Mouse (Mus musculus) embryonic fibroblast, embryonic 13.5 days (primary cell): ENCODE measurements around the gene Cux2. TPM values are rescaled to one million over a fixed set of nuclear protein-coding genes. Genes with fewer than 3 reads are reported as not detected.

Experiments
- H3K27ac ChIP-seq: 2 replicates; pipeline ENCODE4 v1.5.1; 2012; ENCODE audit warnings: low read length, control low read depth, inconsistent platforms; ENCODE audit not compliant: insufficient read depth
- H3K4me1 ChIP-seq: 2 replicates; pipeline ENCODE4 v1.6.1; 2011; ENCODE audit warnings: low read length; ENCODE audit not compliant: control insufficient read depth, insufficient read depth
- H3K4me3 ChIP-seq: 2 replicates; pipeline ENCODE4 v1.5.1; 2011; ENCODE audit warnings: mild to moderate bottlenecking, control low read depth, low read length; ENCODE audit not compliant: insufficient read depth
- CTCF ChIP-seq: IDR thresholded peaks from 2 replicates; pipeline ENCODE4 v1.5.1; 2011; ENCODE audit warnings: mild to moderate bottlenecking, control low read depth, low read length, moderate library complexity, borderline replicate concordance; ENCODE audit not compliant: insufficient read depth
- POLR2A ChIP-seq: IDR thresholded peaks from 2 replicates; pipeline ENCODE4 v1.6.1; 2011; ENCODE audit warnings: low read depth, mild to moderate bottlenecking, control low read depth, low read length, moderate library complexity
- polyA plus RNA-seq: library from polyadenylated mRNA; stranded (reverse); fragments of >200 nt; gene quantifications from 2 replicates; pipeline ENCODE4 v1.2.4, GENCODE M21; 2011; ENCODE audit warnings: low read depth; ENCODE audit not compliant: missing spikeins, insufficient read length

Cux2 gene
- polyA plus RNA-seq, 1 experiment: 1.0 TPM

DNA sequence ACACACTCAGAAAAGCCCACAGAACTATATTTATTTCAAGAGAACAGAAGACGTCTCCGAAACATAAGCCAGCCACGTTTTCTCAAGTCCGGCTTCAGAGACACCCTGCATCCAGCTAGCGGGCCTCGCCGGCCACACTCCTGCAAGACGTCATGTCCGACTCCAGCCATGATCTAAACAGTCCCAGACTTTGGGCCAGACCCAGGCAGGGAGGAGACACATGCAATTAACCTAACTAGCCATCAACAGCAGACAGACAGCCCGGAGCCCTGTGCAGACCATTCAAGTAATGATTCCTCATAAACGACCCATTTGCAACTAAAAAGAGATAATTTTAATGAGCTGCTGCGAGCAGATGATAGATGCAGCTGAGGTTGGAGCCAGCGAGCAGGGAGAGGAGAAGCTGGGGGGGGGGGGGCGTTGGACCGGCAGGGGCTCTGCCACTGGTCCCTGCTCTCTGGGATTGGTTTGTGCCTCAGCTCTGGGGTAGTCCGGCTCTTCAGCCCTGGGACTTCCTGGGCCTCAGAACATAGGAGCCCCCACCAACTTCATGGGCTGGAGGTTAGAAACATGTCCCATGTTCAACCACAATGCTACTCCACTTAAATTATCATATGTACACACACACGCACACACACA, 121.4 kb downstream of the Cux2 start:
- no peak for TF ChIP-seq CTCF
- TF ChIP-seq POLR2A: no peak
- Histone ChIP-seq H3K4me3 (no peak overlapping the region), H3K4me1 (no peaks in the 10 kb centered on the region), H3K27ac (no peak overlapping the region)

DNA sequence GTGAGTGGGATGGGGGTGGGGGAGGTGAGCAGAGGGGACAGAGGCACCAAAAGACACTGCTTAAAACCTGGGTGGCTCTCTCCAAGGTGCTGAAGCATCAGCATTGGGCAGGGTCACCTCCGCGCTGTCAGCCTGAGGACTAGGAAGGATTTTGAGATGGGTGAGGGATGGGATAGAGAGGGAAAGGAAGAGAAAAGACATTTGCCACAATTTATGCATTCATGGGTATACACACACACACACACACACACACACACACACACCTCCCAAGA, 123.4 kb downstream of the Cux2 start:
- H3K4me1 ChIP-seq: no peaks in the 10 kb centered on the region

DNA sequence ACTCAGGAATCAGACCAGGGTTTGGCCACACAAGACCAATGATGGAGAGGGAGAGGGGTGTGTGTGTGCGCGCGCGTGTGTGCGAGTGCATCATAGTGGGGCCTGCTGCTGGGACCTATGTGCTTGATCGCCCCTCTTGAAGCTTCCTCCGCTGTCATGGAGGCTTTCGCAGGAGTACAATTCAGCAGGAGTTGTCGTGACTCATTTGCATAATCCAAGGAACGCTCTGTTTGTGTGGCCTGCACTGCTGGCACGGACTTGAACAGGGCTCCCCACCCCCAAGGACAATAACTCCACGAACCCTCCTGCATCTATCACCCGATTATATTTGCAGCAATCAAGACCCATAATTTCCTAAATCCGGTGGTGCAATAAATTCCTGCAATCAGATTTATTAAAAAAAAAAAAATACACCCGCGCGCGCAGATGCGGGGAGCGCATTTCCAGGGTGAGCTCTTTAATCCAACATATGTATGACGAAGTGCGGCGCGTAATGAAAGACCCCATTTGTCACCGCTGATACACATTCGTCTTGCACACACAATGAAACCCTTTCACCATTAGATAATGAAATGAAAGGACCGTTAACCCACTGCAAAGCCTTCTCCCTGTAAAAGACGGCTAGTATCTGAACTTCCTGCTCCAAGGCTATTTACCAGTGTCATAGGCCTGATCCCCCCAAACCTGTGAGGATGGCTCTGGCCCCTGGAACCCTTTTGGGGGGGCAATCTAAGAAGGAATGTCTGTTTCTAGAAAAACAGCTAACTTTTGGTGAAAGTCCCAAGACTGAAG, 124.0 kb downstream of the Cux2 start:
- no peak overlapping the region for H3K27ac ChIP-seq
- H3K4me3 ChIP-seq: no peak overlapping the region
- no peaks in the 10 kb centered on the region for H3K4me1 ChIP-seq
- TF ChIP-seq POLR2A: no peak
- no peak for TF ChIP-seq CTCF

More for the DNA sequence above, 123.4 kb downstream of the Cux2 start:
- H3K4me3 ChIP-seq: no peak overlapping the region
- no peak for TF ChIP-seq CTCF
- no peak for TF ChIP-seq POLR2A
- no peak overlapping the region for H3K27ac ChIP-seq

DNA sequence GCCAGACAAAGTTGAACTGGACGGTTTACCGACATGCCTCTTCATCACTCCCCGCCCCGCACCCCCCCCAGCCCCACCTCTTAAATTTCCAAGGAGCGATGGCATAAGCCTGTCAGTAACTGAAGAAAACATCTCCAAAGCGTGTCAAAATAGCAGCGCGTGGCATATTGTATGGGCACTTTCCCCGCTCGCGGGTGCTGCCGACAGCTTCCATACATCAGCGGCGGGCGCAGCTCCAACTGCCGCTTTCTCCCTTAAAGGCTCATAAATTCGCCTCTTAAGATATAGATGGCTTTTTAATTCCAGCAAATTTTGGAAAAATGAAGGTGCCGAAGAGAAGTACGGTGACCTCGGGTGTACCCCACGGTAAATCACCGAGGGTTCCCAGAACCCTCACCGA, 124.6 kb downstream of the Cux2 start:
- TF ChIP-seq POLR2A: no peak
- no peak for TF ChIP-seq CTCF
- H3K4me3 ChIP-seq: no peak overlapping the region
- H3K4me1 ChIP-seq: no peaks in the 10 kb centered on the region
- H3K27ac ChIP-seq: no peak overlapping the region

DNA sequence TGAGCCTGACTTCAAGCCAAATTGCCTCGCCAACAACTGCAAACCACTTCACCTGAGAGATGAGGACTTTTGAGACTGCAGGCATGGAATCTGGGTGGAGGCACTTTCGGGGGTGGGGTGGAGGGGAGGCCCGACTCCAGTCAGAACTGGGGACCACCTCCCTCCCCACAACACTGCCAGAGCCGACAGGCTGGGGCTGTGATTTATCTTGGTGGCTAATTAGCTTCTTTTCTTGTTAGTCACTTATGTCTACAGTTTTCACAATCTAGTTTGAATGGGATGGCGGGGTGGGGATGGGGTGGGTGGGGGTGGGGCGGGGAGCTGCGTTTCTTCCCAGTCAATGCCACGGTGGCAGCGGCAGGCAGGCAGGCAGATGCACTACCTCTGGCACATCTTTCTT, 125.5 kb downstream of the Cux2 start:
- Histone ChIP-seq H3K27ac (no peak overlapping the region), H3K4me1 (no peaks in the 10 kb centered on the region), H3K4me3 (no peak overlapping the region)
- TF ChIP-seq POLR2A (no peak), CTCF (no peak)

DNA sequence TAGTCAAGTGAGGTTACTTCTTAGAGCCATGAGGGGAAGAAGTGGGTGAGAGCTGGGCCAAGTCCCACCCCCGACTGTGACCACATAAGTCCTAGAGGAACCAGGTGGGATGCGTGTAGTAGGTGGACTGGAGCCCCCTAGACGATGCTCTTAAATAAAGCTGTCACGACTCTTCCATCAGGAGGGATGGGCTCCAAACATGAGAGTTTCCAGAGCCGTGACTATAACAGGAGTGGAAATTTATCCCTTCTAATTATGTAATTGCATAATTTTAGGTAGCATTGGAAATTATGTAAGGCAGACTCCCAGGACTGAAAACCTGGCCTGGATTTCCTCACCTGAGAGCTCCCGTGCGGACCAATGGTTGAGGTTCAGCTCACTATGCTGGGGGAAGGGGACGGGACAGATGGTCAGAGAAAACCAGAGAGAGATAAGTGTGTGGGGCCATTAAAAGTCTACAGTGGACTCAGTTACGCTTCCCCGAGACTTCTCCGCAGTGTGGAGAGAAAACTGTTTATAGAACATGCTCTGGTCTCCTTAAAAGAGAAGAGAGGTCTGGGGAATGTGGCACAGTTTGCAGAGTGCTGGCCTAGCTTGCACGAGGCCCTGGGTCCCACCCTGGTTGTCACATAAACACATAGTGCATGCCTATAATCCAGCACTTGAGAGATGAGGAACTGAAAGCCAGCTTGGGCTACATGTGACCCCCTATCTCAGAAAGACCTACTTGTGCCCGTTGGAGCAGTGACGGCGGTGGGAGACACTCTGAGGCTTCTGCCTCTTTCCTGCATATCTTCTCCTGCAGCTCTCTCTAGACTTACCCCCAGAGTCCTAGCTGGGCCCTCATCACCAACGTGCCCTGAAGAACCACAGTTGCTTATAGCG, 126.7 kb downstream of the Cux2 start:
- Histone ChIP-seq H3K4me1 (no peaks in the 10 kb centered on the region), H3K27ac (no peak overlapping the region), H3K4me3 (no peak overlapping the region)
- TF ChIP-seq POLR2A (no peak), CTCF (no peak)

DNA sequence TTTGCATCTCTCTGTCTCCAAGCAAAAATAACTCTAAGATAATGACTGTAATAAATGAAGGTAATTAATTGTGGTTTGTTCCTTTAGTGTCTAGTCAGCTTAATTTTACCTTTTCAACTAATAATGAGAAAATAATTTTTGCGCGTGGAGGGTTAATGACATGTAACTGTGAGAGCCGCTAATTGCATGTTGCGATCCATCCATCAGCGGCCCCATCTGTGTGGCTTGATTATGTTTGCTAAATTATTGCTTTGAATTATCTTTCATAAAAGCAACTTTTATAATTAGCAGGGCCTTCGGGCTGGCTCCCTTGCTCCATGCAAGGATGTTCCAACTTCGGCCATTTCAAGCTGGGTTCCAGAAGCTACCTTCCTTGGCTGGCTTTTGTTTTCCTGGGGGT, 130.7 kb downstream of the Cux2 start:
- Histone ChIP-seq H3K4me1 (no peaks in the 10 kb centered on the region), H3K27ac (no peak overlapping the region), H3K4me3 (no peak overlapping the region)
- no peak for TF ChIP-seq POLR2A
- no peak for TF ChIP-seq CTCF

DNA sequence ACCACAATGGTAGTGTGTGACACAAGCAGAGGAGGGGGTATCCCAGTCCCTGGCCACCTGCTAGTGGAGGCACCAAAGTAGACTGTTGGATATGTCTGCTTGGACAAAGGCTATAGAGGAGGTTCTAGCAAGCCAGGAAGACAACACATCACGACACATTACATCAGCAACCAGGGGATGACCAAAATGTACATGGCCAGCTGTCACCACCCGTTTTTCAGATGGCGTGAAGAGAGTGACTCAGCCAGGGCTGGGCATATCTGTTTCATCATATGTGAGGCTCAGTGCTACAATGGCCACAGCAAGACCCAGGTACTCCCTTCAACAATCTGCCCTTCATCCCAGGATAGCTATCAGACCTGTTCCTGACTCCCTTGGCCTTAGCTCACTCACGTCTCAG, 133.1 kb downstream of the Cux2 start:
- no peak for TF ChIP-seq POLR2A
- TF ChIP-seq CTCF: no peak
- H3K4me1 ChIP-seq: no peaks in the 10 kb centered on the region
- H3K4me3 ChIP-seq: no peak overlapping the region
- H3K27ac ChIP-seq: no peak overlapping the region

DNA sequence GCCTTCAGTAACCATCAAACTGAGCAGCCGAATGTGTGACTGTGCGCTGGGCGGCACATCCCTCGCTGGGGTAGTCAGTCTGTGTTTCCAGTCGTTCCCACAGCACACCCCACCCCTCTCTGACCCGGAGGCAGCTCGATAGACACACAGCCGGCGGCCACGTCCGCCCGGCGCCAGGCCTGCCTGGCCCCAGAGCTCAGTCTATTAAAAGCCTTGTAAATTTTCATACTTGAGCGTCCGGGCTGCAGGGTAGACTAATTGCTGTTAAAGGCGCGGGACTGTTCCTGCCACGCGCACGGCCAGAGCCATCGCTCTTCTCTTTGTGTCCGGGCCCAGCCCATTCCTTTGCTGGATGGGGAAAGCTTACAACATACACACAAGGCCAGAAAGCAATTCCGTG, 135.9 kb downstream of the Cux2 start:
- H3K4me1 ChIP-seq: no peaks in the 10 kb centered on the region
- H3K27ac ChIP-seq: no peak overlapping the region
- TF ChIP-seq CTCF: no peak
- TF ChIP-seq POLR2A: no peak

DNA sequence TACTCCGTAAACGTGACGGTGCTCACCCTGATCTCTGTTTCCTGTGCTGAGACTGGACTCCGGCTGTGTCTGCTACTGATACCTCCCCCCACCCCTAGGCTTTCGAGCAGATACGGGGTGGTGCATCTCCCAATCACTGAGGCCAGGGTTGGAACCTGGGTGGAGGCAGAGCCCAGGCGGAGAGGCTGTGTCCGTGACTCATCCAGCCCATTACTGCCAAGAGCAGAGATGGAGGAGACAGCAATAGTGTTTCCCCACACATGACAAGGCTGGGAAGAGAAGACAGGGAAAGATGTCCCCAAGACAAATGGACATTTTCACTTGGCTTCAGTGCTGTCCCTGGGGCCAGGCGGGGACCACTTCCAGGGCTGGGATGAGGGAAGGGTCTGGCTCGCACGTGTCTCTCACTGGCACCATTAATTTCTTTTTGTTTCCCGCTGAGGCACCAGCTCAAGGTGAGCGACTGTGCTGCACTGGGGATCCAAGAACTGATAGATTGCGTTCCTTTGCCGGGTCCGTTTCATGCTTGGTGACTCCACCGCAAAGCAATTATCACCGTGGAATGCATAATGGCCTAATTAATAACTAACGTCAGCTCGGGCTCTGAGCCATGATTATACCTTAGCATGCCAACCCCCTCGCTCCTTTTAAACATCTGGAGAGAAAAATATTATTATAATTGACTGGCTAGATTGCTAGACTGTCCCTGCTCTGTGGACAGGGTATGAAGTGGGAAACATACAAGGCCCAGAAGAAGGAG, 140.5 kb downstream of the Cux2 start:
- no peak overlapping the region for H3K4me3 ChIP-seq
- H3K27ac ChIP-seq: no peak overlapping the region
- no peaks in the 10 kb centered on the region for H3K4me1 ChIP-seq
- TF ChIP-seq POLR2A: no peak
- TF ChIP-seq CTCF: no peak

More for the DNA sequence above, 135.9 kb downstream of the Cux2 start:
- H3K4me3 ChIP-seq: no peak overlapping the region
